Mouse (Mus musculus) ES-Bruce4 (cell line): ENCODE results near the gene Coro6.

Source experiments
- CTCF ChIP-seq: IDR thresholded peaks from one replicate; pipeline ENCODE4 v1.8.1; 2011; ENCODE audit warnings: low read depth, low read length
- POLR2A ChIP-seq: IDR thresholded peaks from one replicate; pipeline ENCODE4 v1.8.1; 2011; ENCODE audit warnings: low read length; ENCODE audit not compliant: insufficient read depth

DNA sequence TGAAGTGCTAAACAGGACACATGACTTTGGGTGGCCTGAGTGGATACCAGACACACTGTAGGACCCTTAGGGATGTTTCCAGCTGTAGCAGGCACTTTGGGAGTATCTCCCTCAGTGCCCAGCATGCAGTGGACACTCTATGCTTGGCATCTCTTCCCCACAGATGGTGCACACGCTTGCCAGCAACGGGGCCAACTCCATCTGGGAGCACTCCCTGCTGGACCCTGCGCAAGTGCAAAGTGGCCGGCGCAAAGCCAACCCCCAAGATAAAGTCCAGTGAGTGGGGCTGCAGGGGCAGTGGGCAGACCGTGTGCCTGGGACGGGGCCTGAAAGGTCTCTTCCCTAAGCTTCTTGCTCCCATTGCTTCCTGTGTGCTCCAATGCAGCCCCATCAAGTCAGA is 37.1 kb downstream of the Coro6 start:
- TF ChIP-seq CTCF (no peak), POLR2A (no peak)
